Mouse (Mus musculus) embryonic facial prominence, embryonic 11.5 days (tissue): ENCODE results near the gene Setx. TPM values are rescaled to one million over a fixed set of nuclear protein-coding genes. Genes with fewer than 3 reads are reported as not detected.

Experiments used
- ATAC-seq: fragments of 200-750 bp; cut with Nextera tagmentation; replicated peaks from 2 replicates; pipeline ENCODE4 v1.8.0; 2017; ENCODE audit warnings: low read depth; ENCODE audit not compliant: insufficient number of reproducible peaks, low FRiP score, low TSS enrichment
- DNase-seq: peaks from one replicate; pipeline ENCODE4 v3.0.0-alpha.2; 2015; ENCODE audit warnings: low spot score
- H3K27ac ChIP-seq: fragments of 300-500 bp; sonication (generic); replicated peaks from 2 replicates; pipeline ENCODE4 v1.5.1; 2014; ENCODE audit warnings: mild to moderate bottlenecking, low read depth, low read length, control low read depth
- H3K27me3 ChIP-seq: fragments of 300-500 bp; sonication (generic); 2 replicates; pipeline ENCODE4 v1.6.1; 2014; ENCODE audit warnings: mild to moderate bottlenecking, low read length, moderate library complexity, mixed read lengths; ENCODE audit not compliant: control insufficient read depth, insufficient read depth
- H3K36me3 ChIP-seq: fragments of 300-500 bp; sonication (generic); replicated peaks from 2 replicates; pipeline ENCODE4 v1.6.1; 2014; ENCODE audit warnings: low read depth, mild to moderate bottlenecking, low read length, moderate library complexity, mixed read lengths; ENCODE audit not compliant: control insufficient read depth, insufficient read depth
- H3K4me1 ChIP-seq: fragments of 300-500 bp; sonication (generic); 2 replicates; pipeline ENCODE4 v1.6.1; 2014; ENCODE audit warnings: low read length, mixed read lengths; ENCODE audit not compliant: control insufficient read depth, insufficient read depth
- H3K4me2 ChIP-seq: fragments of 300-500 bp; sonication (generic); 2 replicates; pipeline ENCODE4 v1.6.1; 2014; ENCODE audit warnings: low read depth, mild to moderate bottlenecking, control low read depth, low read length, moderate library complexity
- H3K4me3 ChIP-seq: fragments of 300-500 bp; sonication (generic); 2 replicates; pipeline ENCODE4 v1.5.1; 2014; ENCODE audit warnings: low read depth, low read length, control low read depth
- H3K9ac ChIP-seq: fragments of 300-500 bp; sonication (generic); replicated peaks from 2 replicates; pipeline ENCODE4 v1.6.1; 2014; ENCODE audit warnings: mild to moderate bottlenecking, control low read depth, low read length
- H3K9me3 ChIP-seq: fragments of 300-500 bp; sonication (generic); replicated peaks from 2 replicates; pipeline ENCODE4 v1.6.1; 2016; ENCODE audit warnings: mild to moderate bottlenecking, low read length, inconsistent platforms, mixed read lengths; ENCODE audit not compliant: control insufficient read depth
- WGBS: fragments of 180-500 bp; shearing (Covaris S2); extraction: QIAGEN DNeasy Blood & Tissue Kit; methylation state at CpG from one replicate; pipeline ENCODE4 v1.1.7; 2014; 5-methylcytosine and 5-hydroxymethylcytosine counted together
- polyA plus RNA-seq: library from polyadenylated mRNA; unstranded; fragments of >200 nt; fragmentation: Nextera tagmentation; extraction: Ambion mirVana; gene quantifications from 2 replicates; pipeline ENCODE4 v1.2.1, GENCODE M21; 2014

The Setx gene
- polyA plus RNA-seq, 1 experiment from 2014 or later, result 10.4 TPM

- Histone ChIP-seq H3K9me3 (no peaks in the 10 kb centered on the region), H3K27me3 (peaks cover 11% of the 10 kb centered on the region), H3K4me1 (no peaks in the 10 kb centered on the region), H3K36me3 (no peaks in the 10 kb centered on the region), H3K4me3 (peak overlapping the region; percentile 45), H3K9ac (no peak overlapping the region), H3K4me2 (peak overlapping the region; percentile 98), H3K27ac (no peak overlapping the region)
- WGBS, result 15% methylated on average over 16 of the region's 16 CpGs
- ATAC-seq, result no peak
- DNase-seq, result no peak
These were observed 70.0 kb downstream of the Setx start for GRCm38 (mm10) chr2:29193819-29194546.

GRCm38 (mm10) chr2:29194547-29195463 is 70.8 kb downstream of the Setx start:
- ATAC-seq (peak; percentile 50), DNase-seq (peak; percentile 74)
- H3K9me3 ChIP-seq, result no peaks in the 10 kb centered on the region
- H3K4me3 ChIP-seq, result peak overlapping the region; percentile 45
- peak overlapping the region; percentile 98 for H3K4me2 ChIP-seq
- H3K36me3 ChIP-seq, result no peaks in the 10 kb centered on the region
- 2% methylated on average over 56 of the region's 61 CpGs for WGBS
- H3K27me3 ChIP-seq, result peaks cover 11% of the 10 kb centered on the region
- peak overlapping the region; percentile 29; the same call in 1 of the 2 replicates for H3K9ac ChIP-seq
- no peaks in the 10 kb centered on the region for H3K4me1 ChIP-seq
- H3K27ac ChIP-seq, result no peak overlapping the region

GRCm38 (mm10) chr2:29196844-29197243 is 72.9 kb downstream of the Setx start:
- peaks cover 11% of the 10 kb centered on the region for H3K27me3 ChIP-seq
- ATAC-seq (no peak), DNase-seq (no peak)
- H3K9ac ChIP-seq, result no peak overlapping the region
- H3K36me3 ChIP-seq, result no peaks in the 10 kb centered on the region
- no peak overlapping the region for H3K4me2 ChIP-seq
- H3K4me3 ChIP-seq, result no peak overlapping the region
- no peak overlapping the region for H3K27ac ChIP-seq
- H3K9me3 ChIP-seq, result no peaks in the 10 kb centered on the region
- 75% methylated on average over 12 of the region's 12 CpGs for WGBS
- H3K4me1 ChIP-seq, result no peaks in the 10 kb centered on the region

GRCm38 (mm10) chr2:29198446-29198845 is 74.5 kb downstream of the Setx start:
- peaks cover 11% of the 10 kb centered on the region for H3K27me3 ChIP-seq
- H3K36me3 ChIP-seq, result no peaks in the 10 kb centered on the region
- no peak overlapping the region for H3K4me3 ChIP-seq
- ATAC-seq (no peak), DNase-seq (no peak)
- H3K4me1 ChIP-seq, result no peaks in the 10 kb centered on the region
- no peaks in the 10 kb centered on the region for H3K9me3 ChIP-seq
- no peak overlapping the region for H3K4me2 ChIP-seq
- H3K27ac ChIP-seq, result no peak overlapping the region
- WGBS, result 74% methylated on average over 5 of the region's 5 CpGs
- H3K9ac ChIP-seq, result no peak overlapping the region

GRCm38 (mm10) chr2:29199909-29200308 is 75.9 kb downstream of the Setx start:
- no peak for ATAC-seq
- DNase-seq, result peak; percentile 73
- H3K4me3 ChIP-seq, result no peak overlapping the region
- no peaks in the 10 kb centered on the region for H3K9me3 ChIP-seq
- H3K27ac ChIP-seq, result no peak overlapping the region
- H3K27me3 ChIP-seq, result peaks cover 9% of the 10 kb centered on the region
- H3K9ac ChIP-seq, result no peak overlapping the region
- H3K4me2 ChIP-seq, result no peak overlapping the region
- H3K4me1 ChIP-seq, result no peaks in the 10 kb centered on the region
- 2% methylated on average over 3 of the region's 3 CpGs for WGBS
- H3K36me3 ChIP-seq, result no peaks in the 10 kb centered on the region

GRCm38 (mm10) chr2:29201223-29201955 is 77.4 kb downstream of the Setx start:
- no peak overlapping the region for H3K27ac ChIP-seq
- no peaks in the 10 kb centered on the region for H3K9me3 ChIP-seq
- no peaks in the 10 kb centered on the region for H3K27me3 ChIP-seq
- no peaks in the 10 kb centered on the region for H3K4me1 ChIP-seq
- H3K4me3 ChIP-seq, result no peak overlapping the region
- ATAC-seq (no peak), DNase-seq (no peak)
- no peak overlapping the region for H3K9ac ChIP-seq
- no peaks in the 10 kb centered on the region for H3K36me3 ChIP-seq
- no peak overlapping the region for H3K4me2 ChIP-seq
- WGBS, result 56% methylated on average over 11 of the region's 11 CpGs

- no peaks in the 10 kb centered on the region for H3K9me3 ChIP-seq
- H3K9ac ChIP-seq, result no peak overlapping the region
- DNase-seq, result no peak
- no peaks in the 10 kb centered on the region for H3K36me3 ChIP-seq
- H3K4me1 ChIP-seq, result no peaks in the 10 kb centered on the region
- no peak overlapping the region for H3K4me2 ChIP-seq
- no peak for ATAC-seq
- no peaks in the 10 kb centered on the region for H3K27me3 ChIP-seq
- H3K4me3 ChIP-seq, result no peak overlapping the region
- 25% methylated on average over 8 of the region's 8 CpGs for WGBS
- no peak overlapping the region for H3K27ac ChIP-seq
These were observed 82.2 kb downstream of the Setx start for GRCm38 (mm10) chr2:29206156-29206555.
